Mouse (Mus musculus): ENCODE results near the gene Hspa1a.
A peak's percentile ranks its signal among the peaks of the same experiment; 100 is the strongest.
"Not testable (repeated sequence)": the region's sequence is repeated elsewhere in the genome, so short reads cannot be mapped to it uniquely, and the experiment has no call there.

Hspa1a gene

DNA sequence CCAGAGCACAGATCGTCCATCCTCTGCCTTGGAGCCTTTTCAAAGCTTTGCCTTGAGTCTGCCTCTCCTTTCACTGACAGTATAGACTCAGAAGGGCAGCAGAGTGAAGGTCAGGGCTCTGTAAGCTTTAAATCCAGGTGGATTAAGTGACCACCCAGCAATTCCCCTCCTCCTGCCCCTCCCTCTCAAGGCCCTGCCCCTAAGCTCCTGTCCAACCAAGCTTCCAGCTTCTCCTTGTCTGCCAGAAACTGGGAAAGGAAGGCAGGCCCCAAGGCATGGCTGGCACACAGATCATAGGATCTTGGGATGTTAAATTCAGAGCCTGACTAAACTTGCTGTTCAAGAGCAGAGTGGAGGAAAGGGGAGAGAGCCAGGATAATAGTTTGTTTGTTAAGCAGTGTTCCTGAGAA is 7.3 kb downstream of the Hspa1a start:
- no peak for DNase-seq (ENCODE audit: low spot score in 2 of 2)

DNA sequence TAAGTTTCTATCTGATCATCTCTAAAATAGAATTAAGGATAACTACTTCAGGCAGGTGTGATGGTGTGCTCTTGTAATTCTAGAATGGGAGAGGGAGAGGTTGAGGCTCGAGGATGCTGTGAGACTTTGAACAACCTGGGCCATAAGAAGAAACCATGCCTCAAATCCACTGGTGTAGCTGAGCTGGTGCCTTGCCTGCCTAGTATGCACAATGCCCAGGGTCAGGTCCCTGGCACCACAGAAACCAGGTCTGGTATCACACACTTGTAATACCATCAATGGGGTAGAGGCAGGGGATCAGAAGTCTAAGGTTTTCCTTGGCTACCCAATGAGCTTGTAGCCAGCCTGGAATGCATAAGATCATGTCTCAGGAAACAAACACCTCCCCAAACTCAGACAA is 9.1 kb downstream of the Hspa1a start:
- no peak for DNase-seq (ENCODE audit: low spot score in 2 of 2)

DNA sequence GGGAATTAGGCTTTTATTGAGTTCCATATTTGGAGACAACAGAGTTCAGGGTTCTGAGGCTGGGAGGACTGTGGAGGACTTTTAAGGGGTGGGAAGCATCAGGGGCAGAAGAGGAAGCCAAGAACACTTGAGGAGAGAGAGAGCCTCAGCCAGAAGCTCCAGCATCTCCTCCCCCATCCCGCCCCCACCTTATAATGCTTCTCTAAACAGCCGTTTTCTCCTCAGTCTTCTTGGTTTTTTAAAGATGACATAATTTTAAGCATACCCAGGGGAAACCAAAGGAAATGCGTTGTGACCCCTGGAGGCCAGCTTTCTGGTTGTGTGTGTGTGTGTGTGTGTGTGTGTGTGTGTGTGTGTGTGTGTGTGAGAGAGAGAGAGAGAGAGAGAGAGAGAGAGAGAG is 9.8 kb downstream of the Hspa1a start:
- no peak for DNase-seq (ENCODE audit: low spot score in 2 of 2)

DNA sequence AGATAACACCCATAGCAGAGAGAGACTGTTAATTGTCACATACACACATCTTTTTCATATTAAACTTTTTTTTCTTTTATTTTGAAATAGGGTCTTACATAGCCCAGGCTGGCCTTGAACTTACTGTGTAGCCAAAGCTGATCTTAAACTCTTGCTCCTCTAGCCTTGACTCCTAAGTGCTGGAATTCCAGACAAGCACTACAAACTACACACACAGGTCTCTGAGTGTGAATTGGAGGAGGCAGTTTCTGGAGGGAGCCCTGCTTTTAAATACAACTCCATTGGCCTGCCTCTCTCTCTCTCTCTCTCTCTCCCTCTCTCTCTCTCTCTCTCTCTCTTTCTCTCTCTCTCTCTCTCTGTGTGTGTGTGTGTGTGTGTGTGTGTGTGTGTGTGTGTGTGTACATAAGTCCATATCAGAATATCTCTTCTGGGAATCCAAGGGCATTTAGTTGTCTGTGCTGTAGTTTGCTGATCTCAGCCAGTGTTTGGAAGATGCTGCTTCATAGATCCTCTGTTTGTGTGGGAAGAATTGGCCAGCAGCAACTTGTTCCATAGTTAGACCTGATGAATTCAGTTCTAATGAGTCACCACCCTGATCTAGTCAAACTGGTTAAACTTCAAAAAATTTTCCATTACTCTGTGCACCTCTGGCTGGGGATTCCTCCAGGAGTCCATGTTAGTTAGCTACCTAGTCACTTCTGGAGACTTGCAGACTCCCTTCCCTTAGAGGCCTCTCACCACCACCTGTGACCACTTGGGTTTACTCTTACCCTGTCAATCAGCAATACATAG is 11.1 kb downstream of the Hspa1a start:
- DNase-seq (ENCODE audit: low spot score in 2 of 2) = no peak

DNA sequence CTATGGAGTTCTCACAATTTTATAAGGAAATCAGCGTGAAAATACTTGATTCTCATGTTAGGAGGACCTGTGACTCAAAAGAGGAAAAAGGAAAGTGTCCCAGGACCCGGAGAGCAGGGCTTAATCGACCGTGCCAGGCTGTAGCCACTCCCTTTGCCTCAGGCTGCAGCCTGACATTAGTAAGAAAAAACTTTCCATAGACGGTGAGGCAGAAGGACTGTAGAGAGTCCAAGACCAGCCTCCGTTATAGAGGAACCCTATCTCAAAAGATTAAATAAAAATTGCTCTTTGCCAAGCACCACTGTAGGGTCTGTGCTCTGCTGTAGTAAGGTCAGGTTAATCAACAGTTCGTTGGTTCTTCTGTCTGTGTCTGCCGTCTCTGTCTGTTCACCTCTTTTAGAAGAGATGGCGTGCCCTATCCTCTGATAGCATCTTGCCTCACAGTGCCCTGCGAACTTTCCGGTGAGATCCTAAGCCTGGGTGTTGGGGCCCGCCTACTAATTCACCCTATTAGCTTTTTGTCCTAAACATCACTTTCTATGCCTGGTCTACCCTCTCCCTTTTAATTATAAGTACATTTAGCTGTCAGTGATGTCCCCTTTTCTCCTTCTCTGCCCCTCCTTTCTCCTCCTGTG is 12.0 kb downstream of the Hspa1a start:
- DNase-seq (ENCODE audit: low spot score in 2 of 2) = no peak

DNA sequence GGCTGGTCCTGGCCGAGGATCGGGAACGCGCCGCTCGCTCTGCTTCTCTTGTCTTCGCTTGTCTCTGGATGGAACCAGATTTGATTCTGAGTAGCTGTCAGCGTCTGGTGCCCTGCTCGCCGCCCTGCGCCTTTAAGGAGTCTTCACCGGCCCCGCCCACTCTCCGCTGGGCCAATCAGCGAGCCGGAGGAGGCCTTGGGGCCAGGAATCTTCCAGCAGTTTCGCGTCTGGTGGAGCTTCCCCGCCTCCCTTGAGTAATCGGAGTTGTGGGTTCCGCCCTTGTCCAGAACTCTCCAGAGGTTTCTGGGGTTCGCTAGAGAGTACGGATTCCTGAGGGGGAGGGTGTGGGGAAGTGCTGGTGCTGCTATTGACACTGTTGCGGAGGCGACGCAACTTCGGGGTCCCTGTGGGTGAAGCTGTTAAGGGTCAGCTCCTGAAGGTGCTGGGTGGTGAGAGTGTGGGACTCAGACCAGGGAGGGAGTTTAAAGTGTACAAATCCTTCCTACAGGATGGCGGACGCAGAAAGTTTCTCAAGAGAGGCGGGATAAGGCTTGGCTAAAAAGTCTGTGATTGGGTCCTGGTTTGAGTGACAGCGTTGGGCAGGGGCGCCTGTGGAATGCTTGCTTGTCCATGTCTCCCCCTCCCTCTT is 12.7 kb downstream of the Hspa1a start, which contains the start of gene Hspa1b:
Gene Hspa1b, minus strand, starts transcription at position 109 of the 649 bp plus-strand sequence.
- peak; percentile 68 to 71 for DNase-seq (ENCODE audit: low spot score in 2 of 2)

DNA sequence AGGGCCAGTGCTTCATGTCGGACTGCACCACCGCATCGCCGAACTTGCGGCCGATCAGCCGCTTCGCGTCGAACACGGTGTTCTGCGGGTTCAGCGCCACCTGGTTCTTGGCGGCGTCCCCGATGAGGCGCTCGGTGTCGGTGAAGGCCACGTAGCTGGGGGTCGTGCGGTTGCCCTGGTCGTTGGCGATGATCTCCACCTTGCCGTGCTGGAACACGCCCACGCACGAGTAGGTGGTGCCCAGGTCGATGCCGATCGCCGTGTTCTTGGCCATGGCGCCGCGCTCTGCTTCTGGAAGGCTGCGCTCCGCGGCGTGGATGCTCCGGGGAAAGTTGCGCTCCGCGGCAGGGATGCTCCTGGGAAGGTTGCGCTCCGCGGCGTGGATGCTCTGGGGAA is 13.2 kb downstream of the Hspa1a start:
- not testable (repeated sequence) for DNase-seq (ENCODE audit: low spot score in 2 of 2)

DNA sequence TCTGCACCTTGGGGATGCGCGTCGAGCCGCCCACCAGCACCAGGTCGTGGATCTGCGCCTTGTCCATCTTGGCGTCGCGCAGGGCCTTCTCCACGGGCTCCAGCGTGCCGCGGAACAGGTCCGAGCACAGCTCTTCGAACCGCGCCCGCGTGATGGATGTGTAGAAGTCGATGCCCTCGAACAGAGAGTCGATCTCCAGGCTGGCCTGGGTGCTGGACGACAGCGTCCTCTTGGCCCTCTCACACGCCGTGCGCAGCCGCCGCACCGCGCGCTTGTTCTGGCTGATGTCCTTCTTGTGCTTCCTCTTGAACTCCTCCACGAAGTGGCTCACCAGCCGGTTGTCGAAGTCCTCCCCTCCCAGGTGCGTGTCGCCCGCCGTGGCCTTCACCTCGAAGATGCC is 14.0 kb downstream of the Hspa1a start:
- DNase-seq (ENCODE audit: low spot score in 2 of 2) = not testable (repeated sequence)

DNA sequence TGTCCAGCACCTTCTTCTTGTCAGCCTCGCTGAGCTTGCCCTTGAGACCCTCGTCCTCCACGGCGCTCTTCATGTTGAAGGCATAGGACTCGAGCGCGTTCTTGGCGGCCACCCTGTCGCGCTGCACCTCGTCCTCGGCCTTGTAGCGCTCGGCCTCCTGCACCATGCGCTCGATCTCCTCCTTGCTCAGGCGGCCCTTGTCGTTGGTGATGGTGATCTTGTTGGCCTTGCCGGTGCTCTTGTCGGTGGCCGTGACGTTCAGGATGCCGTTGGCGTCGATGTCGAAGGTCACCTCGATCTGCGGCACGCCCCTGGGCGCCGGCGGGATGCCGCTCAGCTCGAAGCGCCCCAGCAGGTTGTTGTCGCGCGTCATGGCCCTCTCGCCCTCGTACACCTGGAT is 14.7 kb downstream of the Hspa1a start:
- not testable (repeated sequence) for DNase-seq (ENCODE audit: low spot score in 2 of 2)

DNA sequence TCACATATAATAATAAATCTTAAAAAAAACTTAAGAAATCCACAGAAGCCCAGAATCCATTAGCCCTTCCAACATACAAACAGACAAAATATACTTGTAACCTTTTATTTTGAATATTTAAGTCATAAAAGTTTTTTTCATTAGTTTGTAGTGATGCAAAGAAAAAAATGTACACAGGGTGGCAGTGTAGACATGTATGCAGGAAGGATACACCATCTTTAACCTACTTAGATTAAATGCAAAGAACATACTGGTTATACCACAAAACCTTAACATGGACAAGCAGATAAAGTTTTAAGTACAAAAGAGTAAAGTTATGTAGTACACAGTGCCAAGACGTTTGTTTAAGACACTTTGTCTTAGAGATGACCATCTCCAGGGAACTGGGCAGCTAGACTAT is 15.6 kb downstream of the Hspa1a start:
- DNase-seq (ENCODE audit: low spot score in 2 of 2) = no peak

DNA sequence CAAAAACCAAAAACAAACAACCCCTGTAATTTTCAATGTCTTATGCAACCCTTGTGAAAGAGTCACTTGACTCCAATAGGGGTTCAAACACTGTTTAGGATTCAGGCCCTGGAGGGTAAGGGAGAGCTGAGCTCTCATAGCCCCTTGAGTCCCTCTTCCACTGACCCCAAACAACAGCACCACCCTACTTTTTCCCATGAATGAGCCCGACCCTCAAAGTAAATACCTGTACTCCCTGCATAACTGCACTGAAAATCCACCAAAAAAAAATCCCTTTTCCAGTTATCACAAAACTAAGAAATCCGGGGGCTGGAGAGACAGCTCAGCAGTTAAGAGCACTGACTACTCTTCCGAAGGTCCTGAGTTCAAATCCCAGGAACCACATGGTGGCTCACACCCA is 16.1 kb downstream of the Hspa1a start:
- DNase-seq (ENCODE audit: low spot score in 2 of 2) = no peak

DNA sequence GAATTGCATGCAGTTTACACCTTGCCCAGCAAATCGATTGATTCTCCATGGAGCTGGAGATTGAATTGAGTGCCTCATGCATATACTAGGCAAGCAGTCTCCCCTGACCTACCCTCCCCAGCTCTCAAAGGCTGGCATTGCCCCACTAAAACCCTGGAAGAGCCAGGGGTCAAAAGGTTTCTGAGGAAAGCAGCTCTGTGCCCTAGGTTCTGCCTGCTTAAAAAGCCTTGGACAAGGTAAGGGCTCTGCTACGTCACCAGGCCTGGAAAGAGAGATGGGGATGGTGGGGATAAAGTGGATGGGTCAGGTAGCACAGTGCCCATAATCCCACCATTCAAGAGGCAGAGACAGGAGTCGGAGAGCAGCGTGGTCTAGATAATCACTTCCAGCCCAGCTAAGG is 17.1 kb downstream of the Hspa1a start:
- DNase-seq (ENCODE audit: low spot score in 2 of 2) = no peak

DNA sequence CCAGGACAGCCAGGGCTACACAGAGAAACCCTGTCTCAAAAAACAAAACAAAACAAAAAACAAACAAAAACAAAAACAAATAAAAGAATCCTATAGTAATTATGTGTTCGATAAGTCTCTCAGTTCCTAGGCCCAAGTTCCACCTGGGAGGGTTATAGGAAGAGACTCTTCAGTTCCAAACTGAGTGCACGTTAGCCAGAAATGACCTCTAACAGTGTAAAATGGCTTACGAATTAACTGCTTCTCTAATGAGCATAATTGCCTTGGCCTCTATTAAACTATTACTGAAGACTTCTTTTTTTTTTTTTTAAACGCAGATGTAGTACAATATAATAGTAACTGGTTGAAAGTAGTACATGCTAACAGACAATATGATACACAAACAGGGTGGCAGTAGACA is 18.1 kb downstream of the Hspa1a start:
- no peak for DNase-seq (ENCODE audit: low spot score in 2 of 2)

DNA sequence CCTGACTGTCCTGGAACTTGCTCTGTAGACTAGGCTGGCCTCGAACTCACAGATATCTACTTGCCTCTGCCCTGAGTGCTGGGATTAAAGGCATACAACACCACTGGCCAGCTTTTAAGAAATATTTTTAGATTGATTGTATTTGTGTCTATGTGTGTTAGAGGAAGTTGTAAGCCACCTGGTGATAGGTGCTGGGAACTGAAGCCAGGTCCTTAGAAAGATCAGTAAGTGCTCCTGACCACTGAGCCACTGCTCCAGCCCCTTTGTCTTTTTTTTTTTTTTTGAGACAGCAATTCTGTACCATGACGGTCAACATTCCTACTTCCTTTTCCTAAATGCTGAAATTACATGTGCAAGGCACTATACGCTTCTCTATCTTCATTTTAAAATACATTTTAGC is 18.7 kb downstream of the Hspa1a start:
- DNase-seq (ENCODE audit: low spot score in 2 of 2) = no peak

DNA sequence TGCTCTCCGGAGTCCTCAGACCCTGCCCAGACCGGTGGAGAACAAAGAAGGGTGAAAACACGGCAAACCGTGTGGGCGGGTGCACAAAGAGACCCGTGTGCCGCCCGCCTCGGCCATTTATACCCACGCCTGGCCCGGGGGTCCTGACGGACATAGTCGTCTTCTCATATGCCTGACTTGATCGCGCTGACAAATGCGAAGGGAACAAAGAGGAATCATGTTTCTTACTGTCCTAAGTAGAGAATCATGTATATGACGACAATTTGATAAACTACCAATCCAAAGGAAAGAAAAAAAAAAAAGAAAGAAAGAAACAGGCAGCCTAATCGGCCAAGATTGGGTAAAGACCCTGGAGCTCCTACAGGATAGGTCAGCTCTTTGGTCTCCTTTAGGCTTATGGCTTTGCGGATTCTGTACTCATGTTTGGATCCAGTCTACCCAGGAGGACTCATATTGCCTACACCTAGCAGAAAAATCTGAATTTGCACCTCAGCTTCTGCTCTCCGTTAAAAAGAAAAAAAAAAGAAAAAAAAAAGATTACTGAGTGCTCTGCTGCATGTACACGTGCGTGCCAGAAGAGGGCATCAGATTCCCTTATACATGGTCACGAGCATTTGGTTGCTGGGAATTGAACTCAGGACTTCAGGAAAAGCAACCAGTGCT is 19.4 kb downstream of the Hspa1a start:
- DNase-seq (ENCODE audit: low spot score in 2 of 2) = peak in 1 of 2 experiments; percentile 77

DNA sequence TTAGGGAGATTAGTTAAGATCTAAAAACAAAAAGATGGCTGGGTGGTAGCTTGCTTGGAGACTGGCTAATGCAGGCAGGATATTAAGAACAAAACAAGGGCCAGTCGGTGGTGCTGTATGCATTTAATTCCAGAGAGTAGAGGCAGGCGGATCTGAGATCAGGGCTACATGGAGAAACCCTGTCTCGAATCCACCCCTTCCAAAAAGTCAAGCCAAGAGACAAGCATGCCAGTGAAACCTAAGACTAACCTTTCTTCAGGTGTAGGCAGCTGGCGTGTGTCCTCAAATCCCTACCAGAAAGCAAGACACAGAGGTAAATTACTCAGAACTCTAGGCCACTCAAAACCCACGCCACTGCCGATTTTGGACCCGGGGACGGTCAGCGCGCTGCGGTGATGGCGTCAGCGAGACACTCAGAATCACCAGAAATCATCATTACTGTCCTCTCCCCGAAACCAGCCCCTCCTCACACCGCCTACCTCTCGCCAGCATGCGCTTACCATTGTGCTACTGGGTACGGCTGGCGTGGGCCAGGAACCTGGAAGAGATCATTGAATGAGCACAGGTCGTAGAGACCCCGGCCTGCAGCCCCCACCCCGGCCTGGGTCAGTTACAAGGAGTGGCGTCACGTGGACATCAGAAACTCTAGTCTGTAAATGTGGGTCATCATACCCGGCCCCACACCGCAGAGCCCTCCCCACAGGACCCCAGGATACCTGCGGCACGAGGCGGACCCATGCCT is 20.1 kb downstream of the Hspa1a start:
- DNase-seq (ENCODE audit: low spot score in 2 of 2) = peak in 1 of 2 experiments; percentile 52

DNA sequence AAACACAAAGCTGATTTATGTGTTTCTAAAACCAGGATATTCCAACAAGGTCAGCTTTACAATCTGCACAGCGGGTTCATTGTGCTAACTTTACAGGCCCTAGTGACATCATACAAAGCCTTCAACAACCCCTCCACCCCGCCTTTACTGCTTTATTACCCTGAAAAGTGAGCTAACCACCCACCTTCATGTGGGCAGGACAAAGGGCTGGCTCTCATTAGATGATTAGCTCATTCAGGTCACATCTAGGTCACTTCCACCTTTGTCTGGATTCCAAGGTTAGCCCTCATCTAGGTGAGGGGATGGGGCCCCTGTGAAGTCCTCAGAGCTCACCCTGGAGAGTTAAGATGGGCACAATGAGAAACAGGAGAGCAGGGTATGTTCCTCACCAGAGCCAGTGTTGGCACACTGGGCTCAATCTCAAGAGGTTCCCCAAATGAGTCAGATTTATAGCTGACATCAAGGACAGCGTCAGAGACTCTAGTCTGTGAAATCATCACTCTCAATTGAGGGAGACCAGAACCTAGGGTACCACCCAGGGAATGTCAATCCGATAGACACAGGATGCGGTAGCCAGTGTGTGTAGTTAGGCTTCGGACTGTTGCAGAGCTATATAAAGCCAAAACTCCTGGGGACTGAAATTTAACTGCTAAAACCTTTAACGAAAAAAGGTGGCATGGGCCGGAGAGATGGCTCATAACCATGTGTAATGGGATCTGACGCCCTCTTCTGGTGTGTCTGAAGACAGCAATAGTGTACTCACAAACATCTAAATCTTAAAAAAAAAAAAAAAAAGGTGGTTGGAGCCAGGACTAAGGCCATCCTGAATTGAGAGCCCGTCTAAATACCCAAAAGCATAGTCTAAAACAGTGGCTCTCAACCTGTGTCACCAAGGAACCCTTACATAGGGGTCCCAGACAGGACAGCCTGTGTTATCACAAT is 21.2 kb downstream of the Hspa1a start:
- no peak for DNase-seq (ENCODE audit: low spot score in 2 of 2)

DNA sequence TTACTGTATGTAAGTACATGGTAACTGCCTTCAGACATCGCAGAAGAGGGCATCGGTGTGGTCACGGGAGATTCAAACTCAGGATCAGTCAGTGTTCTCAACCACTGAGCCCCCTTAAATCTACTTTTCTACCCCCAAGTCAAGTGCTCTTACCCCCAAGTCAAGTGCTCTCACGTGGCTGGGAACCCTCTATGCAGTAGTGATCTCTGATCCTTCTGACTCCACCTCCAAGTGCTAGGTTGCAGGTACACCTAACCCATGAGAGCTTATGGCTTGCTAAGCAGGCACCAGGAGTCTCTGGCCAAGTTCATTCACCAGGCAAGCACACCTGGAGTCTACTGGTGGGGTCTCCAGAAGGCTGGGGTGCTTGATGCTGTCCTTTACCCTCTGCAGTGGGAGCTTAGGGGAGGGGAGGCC is 22.4 kb downstream of the Hspa1a start:
- no peak for DNase-seq (ENCODE audit: low spot score in 2 of 2)

DNA sequence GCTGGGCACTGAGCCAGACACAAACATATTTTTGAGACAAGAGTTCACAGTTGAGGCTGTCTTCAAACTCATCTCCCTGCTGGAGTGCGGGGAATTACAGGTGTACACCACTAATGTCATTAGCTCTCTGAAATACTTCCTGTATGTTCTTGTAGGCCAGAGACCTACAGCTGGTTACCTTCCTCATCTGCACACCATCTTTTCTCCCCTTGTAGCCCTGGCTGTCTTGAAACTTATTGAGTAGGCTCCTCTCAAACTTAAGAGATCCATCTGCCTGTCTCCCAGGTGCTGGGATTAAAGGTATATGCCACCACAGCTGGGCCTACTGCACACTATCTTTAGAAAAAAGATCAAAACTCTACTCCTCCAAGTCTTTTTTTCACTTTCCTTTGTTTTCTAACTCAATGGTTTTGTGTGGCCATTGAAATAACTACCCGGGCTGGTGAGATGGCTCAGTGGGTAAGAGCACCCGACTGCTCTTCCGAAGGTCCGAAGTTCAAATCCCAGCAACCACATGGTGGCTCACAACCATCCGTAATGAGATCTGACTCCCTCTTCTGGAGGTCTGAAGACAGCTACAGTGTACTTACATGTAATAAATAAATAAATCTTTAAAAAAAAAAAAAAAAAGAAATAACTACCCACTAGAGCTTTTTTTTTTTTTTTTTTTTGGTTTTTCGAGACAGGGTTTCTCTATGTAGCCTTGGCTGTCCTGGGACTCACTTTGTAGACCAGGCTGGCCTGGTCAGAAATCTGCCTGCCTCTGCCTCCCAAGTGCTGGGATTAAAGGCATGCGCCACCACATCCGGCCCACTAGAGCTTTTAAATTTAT is 23.0 kb downstream of the Hspa1a start:
- not testable (repeated sequence) for DNase-seq (ENCODE audit: low spot score in 2 of 2)

DNA sequence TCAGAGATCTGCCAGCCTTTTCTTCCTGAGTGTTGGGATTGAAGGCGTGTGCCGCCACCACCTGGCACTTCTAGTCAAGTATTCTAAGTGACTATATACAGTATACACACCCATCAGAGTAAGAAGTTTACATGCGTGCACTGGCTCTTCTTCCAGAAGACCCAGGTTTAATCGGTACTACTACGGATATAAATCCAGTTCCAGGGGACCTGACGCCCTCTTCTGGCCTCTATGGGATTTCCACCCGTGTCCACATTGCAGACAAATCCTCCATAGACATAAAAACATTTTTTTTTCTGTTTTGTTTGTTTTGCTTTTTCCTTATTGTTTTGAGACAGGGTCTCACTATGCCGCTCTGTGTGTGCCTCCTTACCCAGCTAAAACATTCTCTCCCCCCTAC is 24.4 kb downstream of the Hspa1a start:
- no peak for DNase-seq (ENCODE audit: low spot score in 2 of 2)

Data from frontal cortex, postnatal 14 days (tissue).